Mouse (Mus musculus): ENCODE measurements around the gene Pax3.

GRCm38 (mm10) chr1:78119899-78120560, 76.9 kb downstream of the Pax3 start:
- TF ChIP-seq BHLHE40 (IDR thresholded peaks at IDR 0.05; ENCODE audit: low read depth, low read length) (no peak), ZNF384 (IDR thresholded peaks at IDR 0.05; ENCODE audit: low read depth, low read length) (no peak), MAX (IDR thresholded peaks at IDR 0.05; ENCODE audit: low read length) (no peak), MXI1 (IDR thresholded peaks at IDR 0.05; ENCODE audit: low read depth, low read length) (no peak), NRF1 (IDR thresholded peaks at IDR 0.05; ENCODE audit: low read depth, low read length) (no peak), EP300 (IDR thresholded peaks at IDR 0.05; ENCODE audit: low read length) (no peak), CTCF (conservative IDR thresholded peaks at IDR 0.05 in 1 of 2, IDR thresholded peaks at IDR 0.05 in 1 of 2; ENCODE audit: low read depth in 2 of 2, low read length in 2 of 2) (no peak), USF1 (IDR thresholded peaks at IDR 0.05; ENCODE audit: low read depth, low read length) (no peak)
